Mouse (Mus musculus): ENCODE results near the gene Plekhh3.

- no peak for TF ChIP-seq HCFC1 (IDR thresholded peaks at IDR 0.05; ENCODE audit: borderline replicate concordance, insufficient read depth, low read length)
- TF ChIP-seq ZC3H11A (IDR thresholded peaks at IDR 0.05; ENCODE audit: borderline replicate concordance, low read depth, low read length) = no peak
These were observed 14.3 kb upstream of the Plekhh3 start for GRCm38 (mm10) chr11:101185441-101185840.

Data from ES-E14 (cell line).